Mouse (Mus musculus) 3T3-L1 (cell line): ENCODE measurements around the gene Gars.

Experiments used
- DNase-seq: peaks from one replicate; pipeline ENCODE4 v3.0.0-alpha.2; 2015; ENCODE audit warnings: low read depth, low spot score

Gene Gars

DNA sequence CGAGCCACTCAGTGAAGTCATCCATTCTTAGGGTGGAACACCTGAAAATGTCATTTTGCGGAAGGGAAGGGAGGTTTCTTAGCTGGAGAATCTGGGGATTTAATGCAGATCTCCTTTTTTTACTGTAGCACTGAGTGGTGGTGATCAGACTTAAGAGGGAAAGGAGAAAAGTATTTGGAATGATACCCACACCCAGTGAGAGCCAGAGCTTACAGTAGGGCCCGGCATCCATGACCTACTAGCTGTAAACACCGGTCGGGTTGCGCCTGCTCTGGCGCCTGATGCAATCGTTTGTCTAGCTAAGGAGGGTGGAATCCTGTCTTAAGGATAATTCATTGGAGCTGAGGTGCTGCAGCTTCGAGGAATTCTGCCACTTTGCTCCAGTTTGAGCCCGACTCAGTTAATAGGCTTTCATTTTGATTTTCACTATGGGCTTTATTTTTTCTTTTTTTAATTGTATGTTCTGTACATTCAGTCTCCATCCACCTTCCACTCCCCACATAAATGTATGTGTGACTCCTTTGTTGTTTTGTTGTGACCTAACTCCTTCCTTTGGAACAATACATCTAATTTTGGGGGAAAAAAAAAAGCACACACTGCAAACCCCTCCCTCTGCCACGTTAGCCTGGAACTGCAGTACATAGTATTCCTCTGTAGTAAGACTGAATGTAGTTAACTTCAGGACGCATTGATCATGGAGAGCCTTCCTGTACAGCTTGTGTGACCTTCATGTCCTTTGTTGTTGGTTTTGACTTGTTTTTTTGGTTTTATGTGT lies 1.1 kb downstream of the Gars start:
- DNase-seq: peak; percentile 78

DNA sequence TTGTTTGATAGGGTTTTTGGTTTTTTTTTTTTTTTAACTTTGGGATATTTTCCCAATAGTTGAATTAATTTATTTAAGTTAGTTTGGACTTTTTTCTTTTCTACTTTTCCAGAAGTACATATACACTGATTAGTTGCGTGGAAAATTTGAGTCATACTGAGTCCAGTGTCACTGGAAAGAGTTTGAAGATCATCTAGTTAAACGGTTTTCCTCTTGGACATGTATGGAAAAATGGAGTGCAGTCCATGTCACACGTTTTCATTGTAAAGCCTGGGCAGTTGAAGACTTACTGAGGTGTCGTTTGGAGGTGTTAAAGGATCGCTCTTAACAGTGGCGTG lies 1.6 kb downstream of the Gars start:
- peak; percentile 27 for DNase-seq

DNA sequence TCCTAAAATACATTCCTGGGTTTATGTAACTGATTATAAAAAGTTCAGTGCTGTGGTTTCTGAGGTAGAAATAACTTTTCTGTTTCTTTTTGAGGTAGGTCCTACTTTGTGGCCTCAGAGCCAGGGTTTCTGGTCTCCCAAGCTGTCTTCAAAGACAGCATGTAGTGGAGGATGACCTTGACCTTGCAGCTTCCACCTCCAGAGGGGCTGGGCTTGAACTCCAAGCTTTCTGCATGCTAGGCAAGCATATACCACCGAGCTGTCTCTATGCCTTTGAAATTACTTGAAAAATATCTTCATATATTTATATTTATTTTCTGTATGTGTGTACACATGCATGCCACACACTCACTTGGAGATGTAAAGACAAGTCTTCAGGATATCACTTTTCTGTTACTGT lies 2.2 kb downstream of the Gars start:
- DNase-seq: peak; percentile 15

DNA sequence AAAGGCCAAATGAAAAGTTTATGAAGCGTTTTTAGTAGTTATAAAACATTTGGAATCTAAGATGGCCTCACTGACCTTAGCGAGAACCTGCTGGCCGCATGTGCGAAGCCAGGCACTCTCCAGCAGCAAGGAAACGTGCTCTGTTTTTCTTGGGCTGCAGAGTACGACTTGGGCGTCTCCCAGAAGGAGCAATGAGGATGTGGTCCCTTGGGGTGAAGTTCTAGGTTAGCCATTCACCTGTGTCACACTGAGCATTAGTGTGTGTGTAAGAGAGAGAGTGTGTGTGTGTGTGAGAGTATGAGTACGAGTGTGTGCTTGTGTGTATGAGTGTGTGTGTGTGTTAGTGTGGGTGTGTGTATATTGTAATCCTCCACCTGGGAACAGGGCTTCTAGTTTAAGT lies 5.4 kb downstream of the Gars start:
- DNase-seq: no peak

DNA sequence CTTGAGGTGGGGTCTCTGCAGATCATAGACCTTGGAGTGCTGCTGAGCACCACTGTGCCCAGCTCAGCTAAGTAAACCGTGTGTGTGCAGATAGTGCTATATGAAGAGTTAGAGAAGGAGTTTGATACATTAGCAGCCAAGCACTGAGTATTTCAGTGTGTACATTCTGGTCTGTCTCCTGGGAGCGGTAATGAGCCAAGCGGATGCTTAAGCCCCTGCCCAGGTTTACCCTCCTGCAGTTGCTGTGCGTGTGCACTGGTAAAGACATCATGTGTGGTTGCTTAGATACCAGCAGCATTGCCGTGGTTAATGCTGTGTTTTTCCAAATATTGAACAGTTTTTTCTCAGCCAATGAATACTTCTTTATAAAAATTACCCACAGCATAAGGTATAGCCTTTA lies 6.7 kb downstream of the Gars start:
- DNase-seq: no peak

DNA sequence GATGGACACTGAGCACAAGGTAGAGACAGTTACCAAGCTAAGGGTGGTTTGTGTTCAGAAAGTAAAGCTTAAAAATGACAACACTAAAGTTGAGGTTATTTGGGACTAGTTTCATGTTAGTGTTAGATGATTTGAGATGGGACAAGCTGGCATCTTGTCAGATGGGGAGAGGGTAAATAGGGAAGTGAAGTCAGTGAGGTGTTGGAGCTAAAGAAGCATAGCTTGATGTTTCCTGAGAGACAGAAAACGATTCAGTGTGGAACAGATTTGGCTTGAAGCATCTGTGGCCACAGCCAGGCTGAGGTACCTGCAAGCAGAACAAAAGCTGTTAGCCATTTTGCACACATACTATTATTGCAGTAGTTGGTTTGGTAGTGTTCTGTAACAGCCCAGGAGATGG lies 7.5 kb downstream of the Gars start:
- no peak for DNase-seq

DNA sequence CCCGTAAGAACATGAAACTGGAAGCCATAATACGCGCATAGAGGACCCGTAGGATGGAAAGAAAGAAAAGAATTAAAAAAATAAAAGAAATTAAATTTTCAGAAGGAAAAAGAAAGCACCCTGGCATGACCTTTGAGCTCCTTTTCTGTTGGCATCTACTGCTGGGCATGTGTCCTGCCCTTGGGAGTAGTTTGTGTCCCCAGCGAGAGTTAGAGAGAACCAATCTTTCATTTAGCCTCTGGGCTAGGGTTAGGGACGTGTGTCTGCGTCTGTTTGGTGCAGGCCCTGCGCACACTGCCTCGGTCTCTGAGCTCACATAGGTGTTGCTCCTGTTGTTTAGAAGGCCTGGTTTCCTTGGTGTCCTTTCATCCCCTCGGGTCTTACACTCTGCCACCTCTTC lies 11.4 kb downstream of the Gars start:
- no peak for DNase-seq

DNA sequence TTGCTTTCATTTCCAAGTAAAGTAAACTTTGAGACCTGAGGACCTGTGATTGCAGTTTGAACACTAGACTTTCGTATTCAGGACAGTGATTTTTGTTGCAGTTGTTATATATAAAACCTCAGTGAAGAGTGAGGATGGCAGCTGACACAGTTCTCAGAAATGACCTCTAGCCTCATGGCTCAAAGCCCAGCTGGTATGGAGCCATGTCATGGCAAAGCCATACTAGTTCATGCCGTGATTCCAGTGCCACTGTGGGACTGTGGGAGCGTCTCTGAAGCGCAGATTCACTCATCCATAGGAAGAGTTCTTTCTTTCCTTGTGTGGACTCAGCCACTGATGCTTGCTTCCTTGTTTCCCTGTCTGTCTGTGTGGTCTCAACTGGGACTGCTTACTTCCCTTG lies 16.7 kb downstream of the Gars start:
- DNase-seq: no peak

DNA sequence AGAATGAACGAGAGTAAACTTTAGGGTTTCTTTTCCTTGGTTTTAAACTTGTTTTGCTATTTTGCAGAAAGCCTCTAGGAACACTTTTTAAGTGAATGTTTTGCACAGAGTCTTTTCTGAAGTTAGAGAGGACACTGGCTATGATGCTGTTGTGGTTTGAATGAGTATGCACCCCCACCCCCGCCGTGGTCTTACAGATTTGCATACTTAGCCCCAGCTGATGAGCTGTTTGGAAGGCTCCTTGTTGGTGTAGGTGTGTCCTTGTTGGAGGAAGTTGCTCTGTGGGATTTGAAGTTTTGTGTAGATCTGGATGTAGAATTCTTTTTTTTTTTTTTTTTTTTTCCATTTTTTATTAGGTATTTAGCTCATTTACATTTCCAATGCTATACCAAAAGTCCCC lies 19.6 kb downstream of the Gars start:
- no peak for DNase-seq

DNA sequence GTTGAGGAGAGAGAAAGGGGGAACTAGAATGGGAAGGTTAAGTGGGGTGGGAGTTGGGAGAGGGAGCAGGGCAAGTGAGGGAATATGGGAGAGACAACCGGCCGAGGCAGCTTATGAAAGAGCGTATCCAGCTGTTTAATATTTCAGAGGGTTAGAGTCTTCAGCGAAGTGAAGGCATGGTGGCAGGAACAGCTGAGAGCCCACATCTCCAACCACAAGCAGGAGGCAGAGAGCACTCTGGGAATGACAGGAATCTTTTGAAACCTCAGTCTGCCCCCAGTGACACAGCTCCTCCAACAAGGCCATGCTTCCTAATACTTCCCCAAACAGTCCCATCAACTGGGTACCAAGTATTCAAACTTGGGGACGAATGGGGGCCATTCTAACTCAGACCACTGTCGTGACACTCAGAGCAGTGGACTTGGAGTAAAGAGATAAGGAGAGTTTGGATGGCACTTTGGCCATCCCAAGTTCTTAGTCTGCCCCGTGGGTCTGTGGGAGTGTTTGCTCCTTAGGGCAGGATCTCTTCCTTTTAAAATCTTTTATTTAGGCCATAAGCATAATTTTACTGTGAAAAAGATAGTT lies 22.5 kb downstream of the Gars start:
- no peak for DNase-seq

DNA sequence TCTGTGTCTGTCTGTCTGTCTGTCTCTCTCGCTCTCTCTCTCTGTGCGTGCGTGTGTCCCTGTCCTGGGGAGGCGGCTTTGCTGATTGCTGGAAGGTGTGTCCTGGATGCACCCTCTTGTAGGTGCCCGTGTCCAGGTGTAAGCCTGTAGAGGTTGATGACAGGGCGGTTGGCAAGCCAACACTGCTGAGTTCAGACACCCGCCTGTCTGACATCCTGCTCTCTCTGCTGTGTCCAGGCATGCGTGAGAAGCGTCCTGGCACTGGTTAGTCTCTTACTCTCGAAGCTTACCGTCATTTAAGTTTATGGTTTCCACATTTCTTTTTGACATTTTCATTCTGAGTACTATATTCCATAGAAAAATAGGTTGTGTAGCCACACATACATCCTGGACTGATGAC lies 23.5 kb downstream of the Gars start:
- no peak for DNase-seq

DNA sequence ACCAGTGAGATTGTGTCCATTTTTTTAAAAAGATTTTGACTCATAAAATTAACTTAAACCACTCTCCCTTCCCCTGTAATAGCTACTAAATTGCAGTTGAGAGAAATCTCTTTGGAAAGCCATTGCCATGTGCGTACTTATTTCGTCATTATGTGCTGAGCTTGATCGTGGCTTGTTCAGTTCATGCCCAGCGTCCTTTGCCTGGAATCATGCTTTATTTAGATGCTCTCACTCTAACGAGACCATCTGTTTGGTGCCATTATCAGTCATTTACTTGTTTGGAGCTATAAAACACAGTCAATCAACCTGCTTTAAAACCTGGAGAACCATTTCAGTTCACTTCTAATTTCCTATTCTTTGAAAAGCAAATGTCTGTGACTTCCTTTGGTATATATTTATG lies 24.4 kb downstream of the Gars start:
- DNase-seq: no peak

DNA sequence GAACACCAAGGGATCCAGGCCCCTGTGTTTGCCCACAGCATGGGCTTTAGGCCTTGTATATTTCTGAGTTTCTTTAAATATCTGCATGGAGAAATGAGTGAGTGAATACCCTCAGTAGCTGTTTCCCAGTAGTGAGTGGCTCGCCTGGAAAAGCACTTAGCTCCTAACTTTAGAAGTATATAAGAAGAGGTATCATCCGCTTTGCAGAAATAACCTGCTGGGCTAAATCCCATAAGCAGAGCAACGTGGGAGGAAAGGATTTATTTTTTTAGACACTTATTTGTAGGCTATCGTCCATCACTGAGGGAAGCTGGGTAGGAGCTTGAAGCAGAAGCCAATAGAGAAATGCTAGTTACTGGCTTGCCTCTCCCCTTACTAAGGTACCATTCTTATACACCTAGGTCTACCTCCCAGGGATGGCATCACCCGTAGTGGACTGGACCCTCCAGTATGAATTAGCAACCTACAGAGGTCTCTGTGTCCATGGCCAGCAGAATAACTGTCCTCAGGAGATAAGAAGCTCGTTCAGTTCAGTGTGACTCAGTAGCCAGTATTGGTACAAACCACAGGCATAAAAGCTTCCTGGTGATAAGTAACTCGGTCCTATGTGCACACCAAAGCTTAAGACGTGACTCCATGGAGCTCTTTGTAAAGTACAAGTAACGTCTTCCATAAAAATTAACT lies 26.1 kb downstream of the Gars start:
- no peak for DNase-seq

DNA sequence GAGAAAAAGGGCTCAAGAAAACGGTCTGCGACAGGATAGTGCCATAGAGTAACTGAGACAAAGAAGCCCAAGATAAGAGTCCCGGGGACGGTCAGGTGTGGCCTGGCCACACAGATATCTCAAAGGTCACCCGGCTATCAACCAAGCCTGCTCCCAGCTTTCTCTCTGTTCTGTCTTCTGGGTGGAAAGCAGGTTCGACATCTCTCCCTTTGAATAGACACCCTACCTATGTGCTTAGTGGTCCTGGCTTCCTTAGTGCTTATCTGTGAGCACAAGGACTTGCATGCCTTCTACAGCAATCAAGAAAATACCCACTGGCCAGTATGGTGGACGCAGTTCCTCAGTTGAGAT lies 26.6 kb downstream of the Gars start:
- DNase-seq: no peak

DNA sequence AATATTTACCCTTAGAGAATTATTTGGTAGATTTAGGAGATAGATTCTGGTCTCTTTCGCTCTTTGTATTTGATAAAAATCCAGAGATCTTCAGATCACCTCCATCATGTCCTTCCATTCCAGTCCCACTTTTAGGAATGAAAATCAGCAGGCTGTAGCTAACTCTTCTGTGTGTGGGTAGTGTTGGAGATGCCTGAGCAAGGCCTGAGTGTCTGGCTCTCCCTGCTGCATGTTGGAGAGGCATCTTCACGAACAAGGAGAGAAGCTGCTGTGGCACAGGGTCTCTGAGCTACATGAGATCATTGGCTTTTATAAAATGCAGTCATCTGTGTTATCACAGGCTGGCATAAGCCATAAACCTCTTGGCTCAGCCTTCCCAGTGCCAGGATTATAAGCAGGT lies 28.1 kb downstream of the Gars start:
- no peak for DNase-seq

DNA sequence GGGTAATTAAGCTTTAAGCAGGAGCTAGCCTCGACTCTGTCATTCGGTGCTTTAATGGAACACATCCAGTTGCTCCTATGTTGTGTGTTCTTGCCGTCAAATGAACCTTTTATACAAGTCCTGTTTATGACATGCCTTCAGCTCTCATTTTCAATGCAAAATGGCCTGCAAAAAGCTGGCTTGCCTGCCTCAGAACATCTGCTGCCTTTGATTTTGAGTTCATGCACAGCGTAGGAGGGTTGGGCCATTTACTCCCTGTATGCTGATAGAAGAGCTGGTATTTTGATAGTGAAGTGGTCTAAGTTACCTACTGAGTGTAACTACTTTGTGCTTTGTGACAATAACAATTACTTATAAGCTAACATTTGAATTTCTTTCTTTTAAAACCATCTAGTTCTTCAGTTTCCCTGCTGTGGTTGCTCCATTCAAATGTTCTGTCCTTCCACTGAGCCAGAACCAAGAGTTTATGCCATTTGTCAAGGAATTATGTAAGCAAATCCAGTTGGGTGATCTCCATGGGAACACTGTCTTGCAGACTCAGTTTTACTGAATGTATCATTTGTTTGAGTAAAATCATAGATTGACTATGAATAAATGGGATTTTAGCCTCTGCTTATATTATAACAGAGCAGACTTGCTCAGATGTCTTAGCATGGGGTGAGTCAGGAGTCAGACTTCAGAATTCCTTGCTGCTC lies 38.9 kb downstream of the Gars start:
- DNase-seq: no peak

DNA sequence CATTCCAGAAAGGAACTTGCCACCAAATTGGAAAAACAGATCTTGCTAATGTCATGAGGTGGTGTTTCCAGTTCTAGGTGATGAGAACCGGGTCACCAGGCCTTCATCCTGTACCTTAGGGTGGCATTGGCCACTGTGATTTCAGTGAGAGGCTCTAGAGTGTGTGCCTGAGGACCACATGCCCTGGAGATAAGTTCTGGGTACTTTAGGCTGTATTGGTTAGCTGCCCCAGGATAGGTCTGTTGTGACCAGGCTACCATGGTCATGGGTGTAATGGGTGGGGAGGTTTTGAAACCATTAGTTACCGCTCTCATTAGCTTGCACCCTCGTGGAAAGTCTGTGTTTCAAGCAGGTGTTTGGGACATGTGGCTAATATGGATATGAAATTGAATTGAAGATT lies 43.6 kb downstream of the Gars start:
- DNase-seq: no peak

DNA sequence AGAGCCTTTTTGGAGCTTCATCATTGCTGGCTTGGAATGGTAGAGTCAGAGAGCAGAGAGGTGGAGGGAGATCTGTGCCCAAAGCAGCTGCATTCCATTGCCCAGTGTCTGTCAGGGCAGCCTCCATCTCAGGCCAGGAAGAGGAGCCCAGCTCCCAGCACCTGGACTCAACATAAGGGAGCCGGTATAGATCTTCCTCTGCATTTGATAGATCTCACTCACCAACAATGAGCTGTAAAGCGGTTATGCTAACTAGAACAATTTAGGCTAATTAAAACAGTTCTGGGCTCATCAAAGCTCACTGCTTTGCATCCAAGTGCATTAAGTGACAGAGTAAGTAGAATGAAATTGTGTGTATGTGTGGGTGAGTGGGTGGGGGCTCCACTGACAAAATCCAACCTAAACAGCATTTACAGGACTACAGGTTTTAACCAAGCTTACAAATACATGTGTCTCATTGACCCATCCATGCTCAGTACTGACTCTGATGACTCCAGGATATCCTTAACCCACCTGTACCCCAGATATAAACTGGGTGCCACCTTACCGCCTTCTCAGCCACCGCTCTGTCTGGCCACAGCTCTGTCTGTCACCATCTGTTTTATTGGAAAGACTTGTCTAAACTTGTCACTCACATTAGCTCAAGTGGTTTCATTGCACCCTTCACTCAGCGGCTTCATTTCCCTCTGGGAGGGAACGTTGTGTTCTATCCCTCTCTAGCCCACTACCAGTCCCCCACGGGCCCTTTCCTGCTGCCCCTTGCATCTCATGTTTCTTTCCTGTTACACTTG lies 44.6 kb downstream of the Gars start:
- DNase-seq: no peak

DNA sequence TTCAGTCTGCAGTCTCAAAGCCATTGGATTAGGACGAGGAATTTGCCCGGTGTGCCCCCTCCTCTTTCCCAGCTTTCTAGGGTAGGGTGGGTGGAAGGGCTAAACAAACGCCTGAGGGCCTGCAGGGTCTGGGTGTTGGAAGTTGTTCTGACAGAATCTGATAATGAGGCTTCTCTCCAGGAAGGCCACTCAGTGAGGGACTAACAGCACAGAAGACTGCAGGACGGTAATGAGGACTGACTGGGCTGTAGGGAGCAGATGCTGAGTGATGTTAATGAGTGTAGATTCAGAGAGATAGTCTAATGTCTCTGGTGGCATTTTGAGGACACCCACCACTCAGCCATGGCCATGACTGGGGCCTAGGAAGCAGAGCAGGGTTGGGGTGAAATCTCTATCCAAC lies 49.5 kb downstream of the Gars start:
- no peak for DNase-seq

DNA sequence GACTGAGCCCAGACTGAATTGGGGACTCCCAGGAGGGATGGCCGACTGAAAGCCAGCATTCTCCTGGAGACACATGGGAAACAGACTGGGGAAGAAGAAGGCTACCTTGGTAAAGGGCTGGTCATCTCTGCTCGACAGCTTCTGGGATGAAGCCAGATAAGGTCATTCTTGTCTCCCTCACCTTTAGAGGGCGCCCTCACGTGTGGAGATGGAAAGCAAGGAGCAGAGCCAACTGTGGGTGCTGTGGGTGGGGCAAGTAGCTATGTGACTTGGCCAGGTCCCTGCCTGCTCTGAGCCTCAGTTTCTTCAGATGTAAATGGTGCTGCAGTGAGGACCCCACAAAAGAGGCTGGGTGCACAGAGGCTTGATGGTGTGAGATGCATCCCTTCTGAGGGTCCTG lies 52.8 kb downstream of the Gars start:
- no peak for DNase-seq

DNA sequence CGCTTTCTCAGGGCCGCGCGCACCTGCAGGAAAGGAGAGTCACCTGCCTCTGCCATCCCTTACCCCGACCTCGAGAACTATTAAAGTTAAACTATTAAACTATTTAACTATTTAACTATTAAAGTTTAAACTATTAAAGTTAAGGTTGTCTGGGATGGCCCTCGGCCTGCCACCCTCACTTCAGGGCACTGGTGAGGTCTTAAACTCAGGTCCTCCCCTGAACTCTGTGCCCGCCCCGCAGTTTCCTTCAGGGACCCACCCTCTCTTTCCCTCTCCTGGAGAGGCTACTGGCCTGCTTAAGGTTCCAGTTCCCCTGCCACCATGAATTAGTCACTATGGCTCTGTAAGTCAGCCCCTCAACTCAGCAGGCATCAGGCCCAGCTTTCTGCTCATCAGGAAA lies 53.6 kb downstream of the Gars start:
- DNase-seq: no peak
